Mouse (Mus musculus): ENCODE results near the gene Lpin2. TPM values are rescaled to one million over a fixed set of nuclear protein-coding genes. Genes with fewer than 3 reads are reported as not detected.

Lpin2 gene
- total and polyA plus RNA-seq, 3 experiments: 22.4 to 32.1 TPM; not detected in 1

- Histone ChIP-seq H3K4me1 (ENCODE audit: control insufficient read depth in 1 of 2, insufficient read depth in 2 of 2, low read length in 2 of 2) (peaks cover 24 to 39% of the 10 kb centered on the region in 2 experiments), H3K4me3 (ENCODE audit: control insufficient read depth in 1 of 2, insufficient read depth in 1 of 2, low read depth in 2 of 2, low read length in 2 of 2) (no peak overlapping the region), H3K36me3 (ENCODE audit: control insufficient read depth in 1 of 2, insufficient read depth in 2 of 2, low read length in 2 of 2) (peaks cover 0 to 69% of the 10 kb centered on the region in 2 experiments; a peak in 2 of 4 replicates), H3K9ac (ENCODE audit: control insufficient read depth, low read depth, low read length, poor library complexity, severe bottlenecking) (no peak overlapping the region), H3K9me3 (replicated peaks; ENCODE audit: insufficient read depth, low read length) (no peaks in the 10 kb centered on the region), H3K27ac (ENCODE audit: control insufficient read depth, low read depth, low read length) (no peak overlapping the region), H3K79me2 (ENCODE audit: control insufficient read depth, insufficient read depth, low read length, poor library complexity) (peaks cover 63% of the 10 kb centered on the region), H3K27me3 (ENCODE audit: control insufficient read depth in 1 of 2, insufficient read depth in 2 of 2, low read length in 2 of 2) (no peaks in the 10 kb centered on the region)
- no peak for DNase-seq (ENCODE audit: low read depth, low spot score)
- TF ChIP-seq CTCF (IDR thresholded peaks at IDR 0.05 in 2 of 3, conservative IDR thresholded peaks at IDR 0.05 in 1 of 3; ENCODE audit: control insufficient read depth in 1 of 3, insufficient read depth in 1 of 3, low read depth in 2 of 3, low read length in 3 of 3, poor library complexity in 1 of 3, severe bottlenecking in 1 of 3) (no peak), RAD21 (IDR thresholded peaks at IDR 0.05; ENCODE audit: low read depth, low read length) (no peak), TBP (IDR thresholded peaks at IDR 0.05; ENCODE audit: low read depth, low read length) (no peak), USF2 (IDR thresholded peaks at IDR 0.05; ENCODE audit: borderline replicate concordance in 1 of 2, insufficient read depth in 1 of 2, low read depth in 1 of 2, low read length in 2 of 2) (no peak), ETS1 (IDR thresholded peaks at IDR 0.05; ENCODE audit: low read depth, low read length) (no peak), POLR2A (IDR thresholded peaks at IDR 0.05; ENCODE audit: control insufficient read depth in 1 of 2, insufficient read depth in 1 of 2, low read depth in 1 of 2, low read length in 2 of 2, poor library complexity in 1 of 2) (no peak), ZNF384 (IDR thresholded peaks at IDR 0.05; ENCODE audit: low read depth, low read length) (no peak), MAFK (IDR thresholded peaks at IDR 0.05; ENCODE audit: borderline replicate concordance, low read depth, low read length) (no peak), ELF1 (IDR thresholded peaks at IDR 0.05; ENCODE audit: low read depth, low read length) (no peak)
These were observed 8.2 kb downstream of the Lpin2 start for GRCm38 (mm10) chr17:71190589-71190988.

GRCm38 (mm10) chr17:71191063-71191462 is 8.7 kb downstream of the Lpin2 start:
- peaks cover 0 to 70% of the 10 kb centered on the region in 2 experiments; a peak in 2 of 4 replicates for H3K36me3 ChIP-seq (ENCODE audit: control insufficient read depth in 1 of 2, insufficient read depth in 2 of 2, low read length in 2 of 2)
- DNase-seq (ENCODE audit: low read depth, low spot score): no peak
- TF ChIP-seq POLR2AphosphoS5 (IDR thresholded peaks at IDR 0.05; ENCODE audit: borderline replicate concordance, low read depth, low read length) (no peak), EP300 (IDR thresholded peaks at IDR 0.05; ENCODE audit: low read depth in 1 of 2, low read length in 2 of 2) (no peak), POLR2A (IDR thresholded peaks at IDR 0.05; ENCODE audit: control insufficient read depth in 1 of 2, insufficient read depth in 1 of 2, low read depth in 1 of 2, low read length in 2 of 2, poor library complexity in 1 of 2) (no peak), GATA1 (IDR thresholded peaks at IDR 0.05; ENCODE audit: low read depth, low read length) (no peak), ELF1 (IDR thresholded peaks at IDR 0.05; ENCODE audit: low read depth, low read length) (no peak), MYB (IDR thresholded peaks at IDR 0.05; ENCODE audit: low read depth, low read length) (no peak)
- H3K27me3 ChIP-seq (ENCODE audit: control insufficient read depth in 1 of 2, insufficient read depth in 2 of 2, low read length in 2 of 2): no peaks in the 10 kb centered on the region
- H3K9me3 ChIP-seq (replicated peaks; ENCODE audit: insufficient read depth, low read length): no peaks in the 10 kb centered on the region
- H3K79me2 ChIP-seq (ENCODE audit: control insufficient read depth, insufficient read depth, low read length, poor library complexity): peaks cover 62% of the 10 kb centered on the region
- peaks cover 22 to 42% of the 10 kb centered on the region in 2 experiments for H3K4me1 ChIP-seq (ENCODE audit: control insufficient read depth in 1 of 2, insufficient read depth in 2 of 2, low read length in 2 of 2)
- H3K4me3 ChIP-seq (ENCODE audit: control insufficient read depth in 1 of 2, insufficient read depth in 1 of 2, low read depth in 2 of 2, low read length in 2 of 2): no peak overlapping the region
- no peak overlapping the region for H3K27ac ChIP-seq (ENCODE audit: control insufficient read depth, low read depth, low read length)
- no peak overlapping the region for H3K9ac ChIP-seq (ENCODE audit: control insufficient read depth, low read depth, low read length, poor library complexity, severe bottlenecking)
